Mouse (Mus musculus): ENCODE measurements around the gene Cap2. TPM values are rescaled to one million over a fixed set of nuclear protein-coding genes. Genes with fewer than 3 reads are reported as not detected.

Gene Cap2
- 15.9 and 16.2 TPM in 2 replicates for polyA plus RNA-seq (2015; fragmentation: Nextera tagmentation; extraction: Ambion mirVana)

DNA sequence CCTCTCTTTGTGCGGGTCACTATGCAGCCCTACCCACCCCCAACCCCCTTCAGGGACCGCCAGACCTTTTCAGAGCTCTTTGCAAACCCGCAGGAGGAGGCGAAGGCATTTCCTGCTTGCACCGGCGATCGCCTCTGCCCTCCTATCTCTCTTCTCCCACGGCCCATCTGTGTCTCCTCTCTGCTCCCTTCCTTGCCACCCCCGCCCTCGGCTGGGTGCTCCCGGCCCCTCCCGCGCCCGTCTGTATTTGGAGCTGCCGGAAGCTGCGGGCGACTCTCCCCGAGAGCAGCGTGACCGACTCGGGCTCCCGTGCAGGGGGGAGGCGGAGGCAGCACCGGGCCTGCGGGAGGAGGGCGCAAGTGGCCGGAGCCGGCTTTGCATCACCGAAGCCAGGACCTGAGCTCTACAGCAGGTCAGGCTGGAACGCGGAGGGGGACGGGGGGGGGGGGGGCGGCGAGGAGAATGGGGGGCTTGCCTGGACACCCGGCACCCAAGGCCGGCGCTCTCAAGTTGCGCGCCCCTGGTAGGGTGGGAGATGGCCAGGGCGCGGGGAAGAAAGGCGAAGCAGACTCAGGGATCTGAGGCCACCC lies at the start of gene Cap2:
Gene Cap2, plus strand, starts transcription at position 49 of the 590 bp plus-strand sequence.
- no peaks in the 10 kb centered on the region for H3K9me3 ChIP-seq (replicated peaks; ENCODE audit: control insufficient read depth, low read length, poor library complexity, severe bottlenecking)
- H3K36me3 ChIP-seq (ENCODE audit: control insufficient read depth, insufficient read depth, low read length), result no peaks in the 10 kb centered on the region
- no peaks in the 10 kb centered on the region for H3K27me3 ChIP-seq (ENCODE audit: control insufficient read depth, insufficient read depth, low read depth, low read length)
- H3K4me1 ChIP-seq (ENCODE audit: control insufficient read depth, insufficient read depth, low read length), result peaks cover 2% of the 10 kb centered on the region; the same call in 1 of the 2 replicates
- H3K4me3 ChIP-seq (ENCODE audit: low read depth, low read length), result peak within 1 kb of the TSS; percentile 66
- H3K27ac ChIP-seq (ENCODE audit: low read length), result peak within 1 kb of the TSS; percentile 4; the same call in 1 of the 2 replicates
- peak within 1 kb of the TSS; percentile 74 for H3K9ac ChIP-seq (ENCODE audit: low read depth, low read length)
- peak; percentile 80 for ATAC-seq
- H3K4me2 ChIP-seq (ENCODE audit: low read length), result peak within 1 kb of the TSS; percentile 92
- WGBS, result under 1% methylated on average over 22 of the region's 42 CpGs

DNA sequence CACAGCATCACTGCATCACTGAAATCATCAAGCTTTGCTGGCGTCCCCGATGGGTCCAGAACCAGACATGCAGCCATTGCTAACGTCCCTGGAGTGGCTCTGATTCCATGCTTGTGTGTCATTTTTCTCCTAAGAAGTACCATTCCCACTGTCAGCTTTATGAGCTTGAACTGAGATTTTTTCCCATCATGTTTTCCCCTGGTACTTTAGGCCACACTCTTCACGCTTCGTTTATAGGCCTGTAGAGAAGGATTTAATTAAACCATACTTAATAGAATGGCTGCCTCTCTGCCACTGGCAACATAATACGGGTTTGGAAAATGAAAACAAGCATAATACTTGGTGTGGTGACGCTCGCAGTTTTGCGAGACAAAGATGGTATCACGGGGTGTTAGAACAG lies 42.1 kb upstream of the Cap2 start:
- Histone ChIP-seq H3K36me3 (ENCODE audit: control insufficient read depth, insufficient read depth, low read length) (no peaks in the 10 kb centered on the region), H3K4me1 (ENCODE audit: control insufficient read depth, insufficient read depth, low read length) (no peaks in the 10 kb centered on the region), H3K9me3 (replicated peaks; ENCODE audit: control insufficient read depth, low read length, poor library complexity, severe bottlenecking) (no peaks in the 10 kb centered on the region), H3K27ac (ENCODE audit: low read length) (0 out of 2 replicates have a peak overlapping the region, but pooled peaks have one; percentile 44), H3K9ac (ENCODE audit: low read depth, low read length) (no peak overlapping the region), H3K4me3 (ENCODE audit: low read depth, low read length) (no peak overlapping the region), H3K27me3 (ENCODE audit: control insufficient read depth, insufficient read depth, low read depth, low read length) (no peaks in the 10 kb centered on the region), H3K4me2 (ENCODE audit: low read length) (no peak overlapping the region)
- WGBS, result 62% methylated on average over 10 of the region's 10 CpGs
- ATAC-seq, result no peak

DNA sequence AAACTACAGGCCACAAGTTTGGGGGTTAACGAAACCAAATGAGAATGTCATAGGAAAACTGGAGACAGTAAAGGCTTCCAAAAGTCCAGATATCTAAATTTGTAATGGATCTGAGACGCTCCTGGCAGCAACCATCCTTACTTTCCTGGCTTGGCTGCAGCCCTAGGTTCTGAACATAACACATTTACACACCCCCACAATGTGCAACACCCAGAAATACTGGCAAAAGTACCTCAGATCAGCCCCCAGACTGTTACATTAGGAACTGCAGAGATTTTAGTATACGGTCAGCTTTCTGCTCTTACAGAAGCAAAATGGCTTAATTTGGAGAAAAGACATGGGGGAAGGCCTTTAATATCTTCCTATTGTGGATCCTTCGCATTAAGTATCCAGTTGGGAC lies 39.4 kb upstream of the Cap2 start:
- no peaks in the 10 kb centered on the region for H3K9me3 ChIP-seq (replicated peaks; ENCODE audit: control insufficient read depth, low read length, poor library complexity, severe bottlenecking)
- H3K4me1 ChIP-seq (ENCODE audit: control insufficient read depth, insufficient read depth, low read length), result no peaks in the 10 kb centered on the region
- H3K4me2 ChIP-seq (ENCODE audit: low read length), result no peak overlapping the region
- H3K27me3 ChIP-seq (ENCODE audit: control insufficient read depth, insufficient read depth, low read depth, low read length), result no peaks in the 10 kb centered on the region
- no peak overlapping the region for H3K9ac ChIP-seq (ENCODE audit: low read depth, low read length)
- ATAC-seq, result no peak
- H3K27ac ChIP-seq (ENCODE audit: low read length), result no peak overlapping the region
- H3K36me3 ChIP-seq (ENCODE audit: control insufficient read depth, insufficient read depth, low read length), result no peaks in the 10 kb centered on the region
- 95% methylated on average over 4 of the region's 4 CpGs for WGBS
- H3K4me3 ChIP-seq (ENCODE audit: low read depth, low read length), result no peak overlapping the region

DNA sequence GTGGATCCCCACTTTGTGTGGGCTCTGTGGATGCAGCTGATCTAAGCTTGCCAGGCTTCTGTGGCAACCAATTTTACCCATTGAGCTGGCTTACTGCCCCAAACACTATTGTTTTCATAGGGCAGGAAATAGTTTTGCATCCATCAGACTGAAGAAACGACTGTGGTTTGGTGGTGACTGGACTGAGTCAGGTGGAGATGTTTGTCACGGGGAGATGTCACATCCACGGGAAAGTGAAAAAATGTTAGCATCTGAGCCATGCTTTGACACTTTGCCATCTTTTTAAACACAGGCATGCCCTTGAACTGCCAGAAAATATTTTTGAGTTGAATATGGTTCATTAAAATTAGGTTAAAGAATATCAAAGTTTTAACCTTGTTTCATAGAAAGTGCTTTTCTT lies 37.9 kb upstream of the Cap2 start:
- Histone ChIP-seq H3K9me3 (replicated peaks; ENCODE audit: control insufficient read depth, low read length, poor library complexity, severe bottlenecking) (no peaks in the 10 kb centered on the region), H3K4me2 (ENCODE audit: low read length) (no peak overlapping the region), H3K36me3 (ENCODE audit: control insufficient read depth, insufficient read depth, low read length) (no peaks in the 10 kb centered on the region), H3K4me3 (ENCODE audit: low read depth, low read length) (no peak overlapping the region), H3K4me1 (ENCODE audit: control insufficient read depth, insufficient read depth, low read length) (no peaks in the 10 kb centered on the region), H3K27me3 (ENCODE audit: control insufficient read depth, insufficient read depth, low read depth, low read length) (no peaks in the 10 kb centered on the region), H3K27ac (ENCODE audit: low read length) (no peak overlapping the region), H3K9ac (ENCODE audit: low read depth, low read length) (no peak overlapping the region)
- no peak for ATAC-seq
- WGBS, result 82% methylated on average over 3 of the region's 3 CpGs

DNA sequence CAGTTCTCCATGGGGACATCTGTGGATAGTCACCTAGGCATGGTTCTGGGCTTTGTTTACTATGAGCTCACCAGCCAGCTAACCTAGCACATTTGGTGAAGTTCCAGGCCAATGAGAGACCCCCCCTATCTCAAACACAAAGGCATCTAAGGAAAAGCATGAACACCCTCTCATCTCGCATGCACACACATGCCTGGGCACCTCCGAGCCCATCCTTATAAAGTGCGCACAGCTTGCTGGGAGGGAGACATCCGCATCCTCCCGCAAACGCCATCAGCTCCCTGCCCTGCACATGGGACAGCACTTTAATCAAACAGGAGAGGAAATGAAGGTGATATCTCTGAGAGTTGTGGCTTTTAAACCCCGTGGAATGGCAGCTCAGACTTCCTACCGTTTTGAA lies 33.4 kb upstream of the Cap2 start:
- no peaks in the 10 kb centered on the region for H3K27me3 ChIP-seq (ENCODE audit: control insufficient read depth, insufficient read depth, low read depth, low read length)
- no peak overlapping the region for H3K4me2 ChIP-seq (ENCODE audit: low read length)
- H3K4me3 ChIP-seq (ENCODE audit: low read depth, low read length), result no peak overlapping the region
- ATAC-seq, result no peak
- no peak overlapping the region for H3K9ac ChIP-seq (ENCODE audit: low read depth, low read length)
- no peaks in the 10 kb centered on the region for H3K4me1 ChIP-seq (ENCODE audit: control insufficient read depth, insufficient read depth, low read length)
- no peaks in the 10 kb centered on the region for H3K36me3 ChIP-seq (ENCODE audit: control insufficient read depth, insufficient read depth, low read length)
- no peak overlapping the region for H3K27ac ChIP-seq (ENCODE audit: low read length)
- WGBS, result 59% methylated on average over 8 of the region's 8 CpGs
- no peaks in the 10 kb centered on the region for H3K9me3 ChIP-seq (replicated peaks; ENCODE audit: control insufficient read depth, low read length, poor library complexity, severe bottlenecking)

DNA sequence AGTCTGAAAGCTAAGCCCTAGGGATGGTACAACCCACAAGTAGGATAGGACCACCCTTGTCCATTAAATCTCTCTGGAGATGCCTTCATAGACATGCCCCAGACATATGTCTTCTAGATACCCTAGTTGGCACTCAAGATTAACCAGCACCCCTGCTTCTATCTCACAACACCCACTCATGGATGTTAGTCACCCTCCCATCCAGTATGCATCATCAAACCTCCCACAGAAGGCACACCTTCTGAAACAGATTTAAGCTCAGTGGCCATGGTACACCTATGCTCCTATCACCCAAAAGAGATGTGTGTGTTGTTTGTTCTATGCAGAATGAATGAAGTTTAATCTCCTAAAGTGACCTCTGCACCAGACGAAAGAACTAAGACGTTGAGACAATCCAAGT lies 32.1 kb upstream of the Cap2 start:
- no peaks in the 10 kb centered on the region for H3K9me3 ChIP-seq (replicated peaks; ENCODE audit: control insufficient read depth, low read length, poor library complexity, severe bottlenecking)
- no peaks in the 10 kb centered on the region for H3K4me1 ChIP-seq (ENCODE audit: control insufficient read depth, insufficient read depth, low read length)
- no peak overlapping the region for H3K4me3 ChIP-seq (ENCODE audit: low read depth, low read length)
- WGBS, result 95% methylated on average over 2 of the region's 2 CpGs
- no peak overlapping the region for H3K27ac ChIP-seq (ENCODE audit: low read length)
- no peak for ATAC-seq
- H3K4me2 ChIP-seq (ENCODE audit: low read length), result no peak overlapping the region
- H3K9ac ChIP-seq (ENCODE audit: low read depth, low read length), result no peak overlapping the region
- H3K27me3 ChIP-seq (ENCODE audit: control insufficient read depth, insufficient read depth, low read depth, low read length), result no peaks in the 10 kb centered on the region
- H3K36me3 ChIP-seq (ENCODE audit: control insufficient read depth, insufficient read depth, low read length), result no peaks in the 10 kb centered on the region

DNA sequence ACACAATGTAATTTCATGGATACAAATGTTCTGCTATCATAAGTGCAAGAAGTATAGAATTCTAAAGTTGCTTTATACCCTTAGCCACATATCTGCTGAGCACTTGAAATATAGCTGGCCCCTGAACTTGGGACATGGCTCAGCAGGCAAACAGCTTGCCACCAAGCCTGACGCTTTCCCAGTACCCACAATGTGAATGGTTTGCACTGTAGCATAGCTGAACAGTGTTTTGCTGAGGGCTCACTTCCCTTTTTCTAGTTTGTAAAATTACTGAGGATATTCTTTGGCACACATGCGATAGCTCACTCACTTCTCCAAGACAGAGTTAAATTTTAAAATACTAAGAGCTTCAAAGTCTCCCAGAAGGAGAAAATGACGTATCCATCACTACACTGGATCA lies 20.4 kb upstream of the Cap2 start:
- H3K9ac ChIP-seq (ENCODE audit: low read depth, low read length), result no peak overlapping the region
- no peaks in the 10 kb centered on the region for H3K27me3 ChIP-seq (ENCODE audit: control insufficient read depth, insufficient read depth, low read depth, low read length)
- H3K27ac ChIP-seq (ENCODE audit: low read length), result no peak overlapping the region
- no peak overlapping the region for H3K4me3 ChIP-seq (ENCODE audit: low read depth, low read length)
- WGBS, result 78% methylated on average over 3 of the region's 3 CpGs
- no peaks in the 10 kb centered on the region for H3K36me3 ChIP-seq (ENCODE audit: control insufficient read depth, insufficient read depth, low read length)
- no peak overlapping the region for H3K4me2 ChIP-seq (ENCODE audit: low read length)
- no peaks in the 10 kb centered on the region for H3K9me3 ChIP-seq (replicated peaks; ENCODE audit: control insufficient read depth, low read length, poor library complexity, severe bottlenecking)
- no peak for ATAC-seq
- no peaks in the 10 kb centered on the region for H3K4me1 ChIP-seq (ENCODE audit: control insufficient read depth, insufficient read depth, low read length)

DNA sequence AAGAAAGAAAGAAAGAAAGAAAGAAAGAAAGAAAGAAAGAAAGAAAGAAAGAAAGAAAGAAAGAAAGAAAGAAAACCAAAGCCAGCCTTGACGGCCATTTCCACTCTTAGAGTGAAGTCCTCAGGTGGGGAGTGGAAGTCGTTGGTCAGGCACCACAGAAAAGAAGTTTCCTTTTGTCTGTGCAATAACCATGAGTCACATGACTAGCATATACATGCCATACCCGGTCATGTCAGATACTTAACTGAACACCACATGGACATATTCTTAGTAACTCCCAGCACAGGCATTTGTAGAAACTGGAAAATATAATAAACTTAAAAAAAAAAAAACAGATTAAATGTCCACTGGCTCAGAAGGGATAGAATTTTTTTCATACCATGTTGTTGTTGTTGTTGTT lies 16.0 kb upstream of the Cap2 start:
- no peak for ATAC-seq
- Histone ChIP-seq H3K36me3 (ENCODE audit: control insufficient read depth, insufficient read depth, low read length) (no peaks in the 10 kb centered on the region), H3K9me3 (replicated peaks; ENCODE audit: control insufficient read depth, low read length, poor library complexity, severe bottlenecking) (no peaks in the 10 kb centered on the region), H3K9ac (ENCODE audit: low read depth, low read length) (no peak overlapping the region), H3K4me2 (ENCODE audit: low read length) (no peak overlapping the region), H3K27me3 (ENCODE audit: control insufficient read depth, insufficient read depth, low read depth, low read length) (no peaks in the 10 kb centered on the region), H3K27ac (ENCODE audit: low read length) (no peak overlapping the region), H3K4me1 (ENCODE audit: control insufficient read depth, insufficient read depth, low read length) (no peaks in the 10 kb centered on the region), H3K4me3 (ENCODE audit: low read depth, low read length) (no peak overlapping the region)
- WGBS, result 80% methylated on average over 3 of the region's 3 CpGs

DNA sequence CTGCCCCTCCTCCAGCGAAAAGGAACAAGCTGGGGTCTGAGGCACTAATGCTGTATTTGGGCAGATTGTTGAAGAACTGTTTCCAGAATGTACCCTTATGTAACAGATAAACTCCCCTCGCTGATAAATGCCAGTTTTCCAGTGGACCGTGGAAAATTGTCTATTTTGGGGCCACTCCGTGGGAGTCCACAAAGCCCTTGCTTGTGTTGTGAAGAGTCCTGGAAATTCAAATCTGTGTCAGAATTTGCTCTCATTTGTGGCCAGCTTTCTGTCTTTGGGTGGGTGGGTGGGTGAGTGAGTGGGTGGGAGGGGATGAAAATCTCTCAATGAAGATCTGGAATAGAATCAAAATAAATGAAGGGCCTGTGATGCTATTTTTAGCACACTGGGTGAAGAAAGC lies 13.5 kb upstream of the Cap2 start:
- no peak overlapping the region for H3K4me2 ChIP-seq (ENCODE audit: low read length)
- H3K4me1 ChIP-seq (ENCODE audit: control insufficient read depth, insufficient read depth, low read length), result no peaks in the 10 kb centered on the region
- no peak overlapping the region for H3K27ac ChIP-seq (ENCODE audit: low read length)
- no peak for ATAC-seq
- H3K9me3 ChIP-seq (replicated peaks; ENCODE audit: control insufficient read depth, low read length, poor library complexity, severe bottlenecking), result no peaks in the 10 kb centered on the region
- 69% methylated on average over 4 of the region's 4 CpGs for WGBS
- no peaks in the 10 kb centered on the region for H3K27me3 ChIP-seq (ENCODE audit: control insufficient read depth, insufficient read depth, low read depth, low read length)
- H3K4me3 ChIP-seq (ENCODE audit: low read depth, low read length), result no peak overlapping the region
- H3K36me3 ChIP-seq (ENCODE audit: control insufficient read depth, insufficient read depth, low read length), result no peaks in the 10 kb centered on the region
- no peak overlapping the region for H3K9ac ChIP-seq (ENCODE audit: low read depth, low read length)

Measured in midbrain, embryonic 16.5 days (tissue).